Mouse (Mus musculus): ENCODE measurements at regions not wholly inside any gene's neighbourhood (a gene's known extent, or its start where the extent isn't known, plus 50 kb on each side); places are given as distances from the start of the nearest gene placed in this dataset.

DNA sequence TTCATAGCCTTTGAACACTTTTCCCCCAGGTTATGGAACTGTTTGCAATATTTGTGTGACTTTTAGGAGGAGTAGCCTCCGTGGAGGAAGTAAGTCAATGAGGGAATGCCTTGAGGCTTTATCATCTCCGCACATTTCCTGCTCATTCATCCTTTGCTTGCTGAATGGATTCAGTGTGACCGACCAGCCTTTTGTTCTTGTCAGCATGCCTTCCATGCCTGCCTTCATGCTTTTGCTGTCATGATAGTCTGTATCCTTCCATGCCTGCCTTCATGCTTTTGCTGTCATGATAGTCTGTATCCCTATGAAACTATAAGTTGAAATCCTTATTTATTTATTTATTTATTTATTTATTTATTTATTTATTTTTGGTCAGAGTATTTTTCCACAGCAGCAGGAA, 87.8 kb upstream of the Rorb start:
- TF ChIP-seq POLR2A (IDR thresholded peaks at IDR 0.05; ENCODE audit: extremely low read depth, insufficient read depth, low read length) (no peak), CTCF (IDR thresholded peaks at IDR 0.05; ENCODE audit: low read depth, low read length) (no peak)
